Mouse (Mus musculus): ENCODE measurements around the gene Mmp15. TPM values are rescaled to one million over a fixed set of nuclear protein-coding genes. Genes with fewer than 3 reads are reported as not detected.

Mmp15 gene
- total RNA-seq, 2 experiments from 2014 or later = 113 to 155 TPM

DNA sequence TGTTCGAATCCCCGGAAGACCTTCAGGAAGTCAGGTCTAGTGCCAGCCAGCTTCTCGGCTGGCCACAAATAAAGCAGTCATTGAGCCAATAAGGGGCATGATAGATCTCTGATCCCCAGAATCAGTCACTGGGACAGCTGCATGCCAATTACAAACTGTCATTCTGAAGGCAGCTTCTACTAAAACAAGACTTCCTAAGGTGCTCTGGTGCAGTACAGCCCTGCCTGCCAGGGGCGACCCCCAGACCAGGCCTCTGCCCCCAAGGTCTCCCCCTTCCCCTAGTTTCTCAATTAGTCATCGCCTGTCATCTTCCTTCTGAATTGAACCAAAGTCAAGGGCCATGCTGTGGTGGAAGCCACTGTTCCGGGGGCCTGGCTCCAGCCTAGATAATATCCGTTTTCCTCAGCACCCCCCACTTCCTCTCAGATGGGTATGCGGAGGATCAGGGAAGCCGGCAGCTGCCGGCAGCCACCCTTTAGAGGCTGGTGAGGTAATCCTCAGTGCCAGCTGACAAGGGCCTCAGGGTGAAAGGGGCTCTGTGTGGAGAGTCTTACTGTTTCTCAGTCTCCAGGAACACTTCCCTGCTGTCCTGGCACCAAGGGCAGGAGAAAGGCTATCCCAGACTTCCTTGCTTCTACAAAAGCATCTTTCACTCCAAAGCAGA, 59.4 kb downstream of the Mmp15 start:
- DNase-seq = peak in 1 of 2 experiments; percentile 47
- intact Hi-C loops (cut with DNase I) = no loop called here

DNA sequence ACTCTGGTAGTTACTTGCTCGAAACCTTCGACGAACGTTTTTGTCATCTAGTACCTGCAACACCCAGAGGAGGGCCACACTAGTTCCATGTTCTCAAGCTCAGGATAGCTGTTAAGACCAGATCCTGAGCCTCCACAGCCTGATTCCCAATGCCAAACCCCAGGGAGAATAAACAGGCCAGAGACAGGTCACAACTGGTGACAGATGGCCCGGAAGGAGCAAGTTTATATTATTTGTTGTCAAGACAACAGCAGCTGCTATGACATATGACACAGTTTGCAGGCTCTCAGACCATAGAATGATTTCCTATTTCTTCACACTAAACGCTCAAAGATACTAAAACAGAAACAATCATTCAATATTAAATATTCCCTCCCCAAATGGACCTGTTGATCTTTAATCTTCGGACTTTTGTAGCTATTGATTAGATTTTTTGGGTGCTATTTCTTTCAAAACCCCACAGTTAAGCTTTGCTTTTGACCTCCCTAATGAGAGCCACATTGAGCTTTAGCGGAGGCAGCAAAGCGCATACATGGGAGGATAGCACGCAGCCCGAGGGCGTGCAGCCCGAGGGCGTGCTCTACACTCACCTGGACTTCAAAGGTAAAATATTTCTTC, 70.2 kb downstream of the Mmp15 start:
- DNase-seq = no peak
- intact Hi-C loops (cut with DNase I) = no loop called here

Other genes with a start within 250 kb of the Mmp15 start
- gene Kifc3, start 149.5 kb upstream of the Mmp15 start, total RNA-seq (2021) = 10 to 100 TPM; 64.8 to 73.9 TPM
- 1 to 10 TPM; 1.5 to 3.2 TPM for gene Cngb1, start 45.7 kb upstream of the Mmp15 start, total RNA-seq (2021)
- gene Tepp, start 41.7 kb upstream of the Mmp15 start, total RNA-seq (2021) = not detected
- gene Zfp319, start 20.3 kb upstream of the Mmp15 start, total RNA-seq (2021) = 10 to 100 TPM; 12.2 to 13.9 TPM
- gene Usb1, start 20.0 kb upstream of the Mmp15 start, total RNA-seq (2021) = 10 to 100 TPM; 17.2 to 23.9 TPM
- gene Cfap20, start 82.6 kb downstream of the Mmp15 start, total RNA-seq (2021) = 10 to 100 TPM; 42.7 to 57.6 TPM
- gene Csnk2a2, start 137.8 kb downstream of the Mmp15 start, total RNA-seq (2021) = 10 to 100 TPM; 44.3 to 44.7 TPM
- gene Ccdc113, start 181.8 kb downstream of the Mmp15 start, total RNA-seq (2021) = under 1 TPM in 1 of 2 experiments, not detected in 1; 0.32 TPM
- not detected for gene Prss54, start 224.1 kb downstream of the Mmp15 start, total RNA-seq (2021)